Mouse (Mus musculus): ENCODE data around the gene Top2b. TPM values are rescaled to one million over a fixed set of nuclear protein-coding genes. Genes with fewer than 3 reads are reported as not detected.

Gene Top2b
- polyA plus RNA-seq, 1 experiment, result 44.8 TPM

DNA sequence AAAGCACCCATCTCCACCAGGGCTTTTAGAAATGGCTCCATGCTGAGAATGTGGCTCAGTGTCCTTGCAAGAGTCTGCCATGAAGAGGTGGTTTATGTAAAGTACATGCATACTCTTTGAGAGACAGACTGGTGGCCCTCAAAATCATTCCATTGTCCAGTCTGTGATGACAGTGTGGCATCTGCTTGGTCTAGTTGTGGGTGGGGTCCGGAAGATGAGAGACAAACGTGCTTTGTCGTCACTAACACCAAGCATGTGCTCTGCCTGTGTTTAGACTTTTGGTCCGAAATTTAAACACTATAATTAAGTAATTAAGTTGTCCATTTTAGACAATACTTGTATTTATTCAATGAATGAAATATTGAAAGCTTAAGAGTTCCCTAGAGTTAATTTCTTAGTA is 49.2 kb downstream of the Top2b start:
- no peak for DNase-seq (ENCODE audit: low spot score)

DNA sequence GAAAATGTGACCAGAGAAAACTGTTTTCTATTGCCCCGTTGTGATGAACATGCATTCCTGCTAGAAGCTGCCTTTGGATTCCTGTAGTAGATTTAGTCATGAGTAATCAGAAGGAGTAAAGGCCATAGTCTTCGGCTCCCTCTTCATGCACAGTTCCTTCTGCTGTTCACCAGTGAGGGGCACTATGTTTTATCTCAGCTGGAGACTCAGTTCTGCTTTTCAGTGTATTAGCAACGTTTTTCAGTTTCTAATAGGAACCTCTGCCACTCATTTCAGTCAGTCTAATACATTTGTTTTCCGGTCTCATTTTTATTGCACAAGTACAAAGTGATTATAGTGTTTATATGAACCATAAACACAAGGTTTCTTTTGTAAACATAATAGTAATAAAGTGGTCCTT is 62.6 kb downstream of the Top2b start:
- no peak for DNase-seq (ENCODE audit: low spot score)

DNA sequence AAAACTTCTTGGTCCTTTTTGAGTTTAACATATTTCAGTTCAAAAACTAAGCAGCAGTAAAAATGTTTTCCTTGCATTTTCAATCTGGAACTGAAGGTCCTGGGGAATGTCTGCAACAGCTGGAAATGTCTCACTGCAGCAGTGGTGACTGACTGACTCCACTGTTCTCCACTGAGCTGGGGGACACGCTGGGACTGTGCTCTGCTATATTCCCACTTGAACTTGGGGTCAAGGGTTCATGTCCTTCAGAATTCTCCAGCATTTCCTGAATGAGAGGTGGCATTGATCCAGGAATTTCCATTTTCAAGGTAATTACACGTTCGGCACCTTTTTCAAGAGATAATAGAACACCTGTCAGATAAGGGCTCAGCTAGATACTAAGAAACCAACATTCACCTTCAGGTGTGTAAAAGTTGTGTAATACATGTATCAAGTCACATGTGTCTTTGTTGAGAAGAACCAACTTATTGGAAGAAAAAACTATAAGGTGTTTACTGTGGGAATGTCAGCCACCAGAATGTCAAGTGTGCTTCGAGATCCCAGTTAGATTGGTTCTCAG is 67.0 kb downstream of the Top2b start:
- no peak for DNase-seq (ENCODE audit: low spot score)

DNA sequence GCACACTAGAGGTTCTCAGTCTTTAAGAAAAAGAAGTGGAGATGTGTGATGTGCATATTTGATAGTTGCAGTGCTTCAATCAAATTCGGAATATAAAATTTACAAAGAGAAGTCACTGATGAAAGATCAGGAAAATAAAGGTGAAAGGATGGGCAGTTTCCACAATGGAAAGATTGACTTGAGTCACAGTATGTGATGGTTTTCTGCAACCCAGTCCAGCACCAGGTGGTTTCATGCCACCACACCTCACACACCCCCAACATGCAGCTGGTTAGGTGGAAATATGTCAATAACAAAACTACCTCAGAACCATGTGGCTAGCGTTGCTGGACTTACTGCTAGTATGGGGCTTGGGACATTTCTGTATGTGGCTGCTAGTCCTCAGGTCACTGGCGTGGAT is 67.6 kb downstream of the Top2b start:
- DNase-seq (ENCODE audit: low spot score), result no peak

DNA sequence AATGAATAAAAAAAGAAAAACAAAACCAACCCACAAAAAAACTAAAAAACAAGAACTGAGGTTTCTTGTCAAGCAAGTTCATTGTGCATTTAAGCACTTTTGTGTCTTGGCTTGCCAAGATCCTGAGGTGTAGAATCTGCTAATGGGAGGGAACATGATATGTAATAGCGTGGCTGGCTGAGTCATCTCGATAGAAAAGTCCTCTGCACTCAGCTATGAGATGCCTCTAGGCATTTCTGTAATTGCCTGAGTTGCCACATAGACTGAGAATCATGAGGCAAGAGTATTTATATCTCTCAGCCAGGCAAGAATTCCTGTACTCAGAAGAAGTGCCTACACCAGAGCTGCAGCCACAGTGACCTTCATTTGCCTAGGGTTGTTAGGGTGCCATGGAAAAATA is 68.2 kb downstream of the Top2b start:
- DNase-seq (ENCODE audit: low spot score), result no peak

DNA sequence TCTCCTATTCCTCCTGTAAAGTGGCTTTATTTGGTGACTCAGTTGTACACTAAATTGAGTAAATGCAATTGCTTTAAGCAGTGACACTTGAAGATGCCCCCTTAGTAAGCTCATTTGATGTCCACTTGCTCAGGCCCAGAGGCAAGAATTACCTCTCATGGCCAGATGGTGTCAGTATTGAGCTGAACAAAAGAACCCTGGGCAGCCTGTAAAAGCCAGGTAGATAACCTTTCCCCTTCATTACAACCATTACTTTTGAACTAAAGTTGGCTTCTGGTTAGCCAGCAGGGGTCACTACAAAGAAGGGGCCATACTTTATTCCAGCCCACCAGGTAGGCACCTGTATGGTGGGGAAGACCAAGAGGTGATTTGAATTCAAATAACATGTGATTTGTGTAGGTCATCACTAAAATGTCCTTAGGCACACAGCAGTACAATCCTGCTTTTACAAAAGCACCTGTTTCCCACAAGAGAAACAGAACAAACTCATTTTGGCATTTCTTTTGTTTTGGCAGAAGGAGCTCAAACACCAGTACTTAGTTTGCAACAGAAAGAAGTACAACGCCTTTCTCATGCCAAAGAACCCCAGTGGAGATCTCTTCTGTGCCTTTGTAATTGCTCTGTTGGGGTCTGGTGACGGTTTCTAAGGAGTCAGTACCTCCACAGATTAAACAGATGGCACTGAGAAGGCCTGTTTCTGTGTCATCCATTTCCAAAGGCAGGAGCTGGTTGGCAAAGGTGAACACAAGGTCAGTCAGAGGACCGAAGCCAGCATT is 69.6 kb downstream of the Top2b start:
- DNase-seq (ENCODE audit: low spot score), result no peak

DNA sequence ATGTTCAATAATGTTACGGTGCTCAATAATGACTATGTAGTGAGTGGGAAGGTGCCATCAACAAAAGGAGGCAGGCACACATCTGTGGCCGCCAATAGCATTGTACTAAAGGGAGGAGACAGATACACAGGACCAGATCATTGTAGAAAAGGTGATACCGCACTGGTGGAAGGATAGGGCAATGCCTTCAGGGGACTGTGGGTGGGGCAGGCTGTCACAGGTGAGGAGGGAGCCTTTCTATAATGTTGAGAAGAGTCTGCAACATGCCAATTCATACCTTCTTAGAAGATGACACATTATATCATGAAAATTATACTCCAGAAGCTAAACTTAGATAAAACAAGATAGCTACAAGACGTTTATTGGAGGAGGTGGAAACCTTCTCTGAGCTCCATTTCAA is 72.4 kb downstream of the Top2b start:
- no peak for DNase-seq (ENCODE audit: low spot score)

DNA sequence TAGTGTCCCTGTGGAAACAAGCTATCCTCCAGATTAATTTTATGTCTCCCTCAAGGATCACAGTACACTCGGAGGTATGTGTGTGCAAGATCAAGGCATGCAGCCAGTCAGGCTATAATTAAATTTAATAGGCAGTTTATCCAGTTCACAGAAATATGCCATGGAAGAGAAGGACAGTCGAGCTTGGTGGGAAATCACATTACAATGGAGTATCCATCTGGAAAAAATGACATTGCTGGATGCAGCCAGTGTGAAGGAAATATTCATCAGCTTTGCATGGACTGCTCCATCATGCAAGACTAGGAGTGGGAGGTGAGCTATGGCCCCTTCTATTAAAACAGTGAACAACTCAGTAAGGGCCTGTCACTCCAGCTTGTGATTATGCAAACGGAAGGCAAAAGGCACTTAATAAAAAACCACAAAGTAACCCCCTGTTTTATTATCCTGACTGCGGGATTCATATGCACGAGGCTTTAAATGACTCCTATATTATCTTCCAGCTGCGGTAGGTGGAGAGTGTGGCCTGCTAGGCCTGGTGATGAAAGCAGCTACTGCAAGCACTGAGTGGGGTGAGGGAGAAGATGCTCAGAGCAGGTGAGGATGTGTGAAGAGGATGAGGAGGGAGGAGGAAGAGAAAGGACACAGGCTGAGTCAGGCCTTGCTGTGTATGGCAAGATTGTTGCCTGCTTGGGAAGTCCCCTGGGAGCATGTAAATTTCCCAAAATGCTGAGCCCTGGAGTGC is 74.6 kb downstream of the Top2b start:
- DNase-seq (ENCODE audit: low spot score), result no peak

DNA sequence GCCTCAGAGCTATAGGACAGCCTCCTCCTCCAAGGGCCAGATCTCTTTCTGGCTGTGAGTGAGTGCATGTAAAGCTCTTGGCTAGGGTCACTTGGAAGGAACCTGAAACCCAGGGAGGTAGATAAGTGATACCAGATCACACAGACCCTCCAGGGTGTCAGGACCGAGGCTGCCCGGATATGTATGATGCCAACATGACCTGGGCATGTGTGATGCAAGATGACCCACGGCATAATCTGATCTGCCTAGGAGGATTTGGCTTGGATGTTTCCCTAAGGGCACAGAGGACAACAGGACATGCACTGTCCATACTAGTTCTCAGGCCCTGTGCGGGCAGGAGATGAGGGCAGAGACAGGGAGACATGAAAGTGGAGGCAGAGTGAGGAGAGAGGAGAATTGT is 79.9 kb downstream of the Top2b start:
- no peak for DNase-seq (ENCODE audit: low spot score)

DNA sequence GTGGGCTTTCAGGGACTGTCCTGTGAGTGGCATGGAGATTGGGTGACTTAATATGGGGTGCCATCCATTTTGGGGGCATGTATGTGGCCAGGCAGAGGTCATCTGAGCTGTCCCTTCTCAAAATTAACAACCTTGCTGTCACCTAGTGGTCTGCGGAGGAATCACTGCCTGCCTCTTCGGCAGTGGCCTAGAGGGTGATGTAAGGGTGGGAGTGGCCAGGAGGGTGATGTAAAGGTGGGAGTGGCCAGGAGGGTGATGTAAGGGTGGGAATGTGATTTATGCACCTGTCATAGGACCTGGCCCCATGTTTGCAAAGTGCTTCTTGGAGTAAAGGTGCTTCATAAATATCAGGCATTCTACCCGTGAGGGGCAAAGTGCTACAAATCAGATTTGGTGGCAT is 82.6 kb downstream of the Top2b start:
- no peak for DNase-seq (ENCODE audit: low spot score)

DNA sequence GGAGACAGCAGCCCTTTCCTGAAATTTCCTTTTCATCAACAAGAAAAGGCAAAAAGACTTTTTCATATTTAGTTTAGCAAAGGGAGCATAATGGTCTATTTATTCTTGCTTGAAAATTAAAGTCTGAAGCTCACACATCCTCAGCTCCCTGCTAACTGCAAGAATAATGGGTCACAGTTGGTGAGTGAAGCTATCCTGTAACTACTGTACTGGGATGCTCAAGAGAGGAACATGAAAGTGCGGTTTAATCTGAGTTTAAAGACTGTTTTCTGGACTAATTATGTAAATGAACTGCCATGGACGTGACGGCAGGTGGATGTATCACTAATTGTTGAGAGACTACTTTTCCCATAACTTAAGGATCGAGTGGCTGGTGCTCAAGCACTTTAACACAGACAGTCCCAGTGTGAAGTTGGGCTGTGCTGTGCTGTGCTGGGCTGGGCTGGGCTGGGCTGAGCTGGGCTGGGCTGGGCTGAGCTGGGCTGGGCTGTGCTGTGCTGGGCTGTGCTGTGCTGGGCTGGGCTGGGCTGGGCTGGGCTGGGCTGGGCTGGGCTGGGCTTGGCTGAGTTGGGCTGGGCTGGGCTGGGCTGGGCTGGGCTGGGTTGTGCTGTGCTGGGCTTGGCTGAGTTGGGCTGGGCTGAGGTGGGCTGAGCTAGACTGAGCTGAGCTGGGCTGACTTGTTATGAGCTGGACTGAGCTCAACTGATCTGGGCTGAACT is 83.4 kb downstream of the Top2b start:
- DNase-seq (ENCODE audit: low spot score), result no peak

DNA sequence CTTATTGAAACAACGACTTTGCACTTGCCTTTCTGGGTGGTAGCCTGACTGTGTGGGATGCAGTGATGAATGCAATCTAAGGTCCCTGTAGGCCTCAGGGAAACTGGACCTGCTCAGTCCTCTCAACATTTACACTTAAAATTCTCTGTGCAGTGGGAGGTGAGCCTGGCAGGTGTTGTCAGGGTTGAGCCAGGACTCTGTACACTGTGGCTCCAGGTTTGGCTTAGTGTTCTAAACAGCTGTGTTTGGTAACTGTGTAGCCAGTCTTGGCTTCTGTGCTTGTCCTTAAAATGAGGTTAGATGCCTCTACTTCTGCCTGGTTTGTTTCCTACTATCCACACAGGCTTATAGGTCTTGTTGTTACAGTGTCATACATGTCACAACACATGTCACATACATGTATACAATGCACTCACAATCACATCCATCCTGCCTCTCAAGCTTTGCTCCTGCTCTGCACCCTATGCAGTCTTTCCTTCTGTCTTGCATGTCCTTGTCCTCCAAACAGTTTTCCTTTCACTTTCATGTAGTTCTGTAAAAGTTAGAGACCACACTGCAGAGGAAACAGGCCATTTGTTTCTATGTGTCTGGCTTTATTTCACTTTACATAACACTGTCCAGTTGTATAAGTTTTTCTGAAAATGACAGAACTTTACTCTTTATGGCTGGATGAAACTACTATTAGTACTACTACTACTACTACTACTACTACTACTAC is 113.8 kb downstream of the Top2b start:
- no peak for DNase-seq (ENCODE audit: low spot score)

DNA sequence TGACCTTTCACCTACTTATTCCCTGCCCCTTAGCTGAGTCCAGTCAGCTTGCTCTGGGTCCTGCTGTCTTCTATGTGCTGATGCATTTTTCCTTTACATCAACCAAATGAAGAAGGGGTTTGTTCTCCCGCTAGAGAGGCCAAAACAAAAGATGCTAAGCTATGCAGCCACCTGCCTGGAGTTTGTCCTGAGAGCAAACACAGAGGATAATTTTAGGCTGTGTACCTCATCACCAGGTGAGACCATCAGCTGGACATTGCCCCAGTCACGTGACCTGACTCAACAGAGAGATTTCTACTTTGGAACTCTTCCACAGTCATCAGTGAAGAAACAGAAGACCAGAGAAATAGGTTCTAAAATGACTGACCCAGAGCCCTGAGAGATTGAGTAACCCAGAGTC is 114.5 kb downstream of the Top2b start:
- DNase-seq (ENCODE audit: low spot score), result no peak

DNA sequence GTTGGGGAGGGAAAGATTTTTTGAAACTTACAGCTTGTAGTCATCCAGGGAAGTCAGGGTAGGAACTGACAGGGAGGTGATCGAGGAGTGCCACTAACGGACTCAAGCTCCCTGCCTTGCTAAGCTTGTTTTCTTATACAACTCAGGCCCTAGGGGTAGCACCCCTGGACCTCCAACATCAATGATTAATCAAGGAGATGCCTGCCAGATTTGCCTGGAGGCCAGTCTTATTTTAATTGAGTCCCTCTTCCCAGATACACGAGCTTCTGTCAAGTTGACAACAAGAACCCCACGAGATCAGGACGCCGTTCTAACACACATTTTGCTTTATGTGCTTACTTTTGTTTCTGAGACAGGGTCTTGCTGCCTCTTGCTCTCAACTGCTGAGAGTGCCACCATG is 115.6 kb downstream of the Top2b start:
- no peak for DNase-seq (ENCODE audit: low spot score)

DNA sequence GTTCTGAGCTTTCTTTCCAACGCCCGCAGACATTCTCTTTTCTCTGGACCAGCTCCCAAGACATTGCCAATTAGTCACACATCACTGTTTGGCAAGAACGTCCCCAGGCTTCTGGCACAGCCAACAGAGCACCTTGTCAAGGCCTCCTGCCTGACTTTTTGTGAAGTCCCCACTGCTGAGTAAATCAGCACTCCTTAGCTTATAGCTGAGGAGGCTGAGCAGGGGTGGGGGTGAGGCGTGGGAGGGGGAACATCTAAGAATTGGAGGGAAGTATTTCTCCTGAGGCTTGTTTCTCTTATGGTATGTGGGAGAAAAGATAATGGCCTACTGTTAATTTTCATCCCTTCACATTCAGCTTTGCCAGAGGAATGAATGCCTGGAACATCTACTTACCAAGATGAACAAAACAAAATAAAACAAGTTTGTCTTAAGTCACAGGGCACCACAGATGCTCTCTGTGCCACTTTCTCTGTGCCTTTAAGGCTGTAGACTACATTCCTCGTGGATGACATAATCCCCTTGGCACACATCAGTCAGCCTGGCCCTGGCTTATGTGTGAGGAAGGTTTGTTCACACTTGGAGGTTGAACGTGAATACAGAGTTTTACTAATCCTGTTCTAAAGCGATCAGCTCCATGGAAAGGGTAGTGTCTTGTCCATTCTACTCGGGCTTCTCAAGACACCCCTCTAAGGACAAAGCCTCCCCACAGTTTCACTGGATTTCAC is 118.8 kb downstream of the Top2b start:
- no peak for DNase-seq (ENCODE audit: low spot score)

Other genes with a start within 250 kb of the Top2b start
- gene Ngly1, start 115.9 kb upstream of the Top2b start, polyA plus RNA-seq (2012; rRNA removed), result 26.2 and 26.6 TPM in 2 replicates
- 7.4 and 8.0 TPM in 2 replicates for gene Oxsm, start 115.4 kb upstream of the Top2b start, polyA plus RNA-seq (2012; rRNA removed)